10 mouse cellular contexts compared by ENCODE assay signal in genomic region chr11:118220561-118221262, GRCm38 (mm10). TPM values are rescaled to one million over a fixed set of nuclear protein-coding genes. Genes with fewer than 3 reads are reported as not detected.
DNase-seq lines count a peak whose midpoint lies in the region; ATAC-seq lines count a peak whose summit lies in the region.
"Had no signal": no experiment of that assay in that cellular context is flagged by ENCODE, and none has a peak within 500 bp of the region (broad histone marks: within the 10 kb centered on the region; RNA-seq: fewer than 3 reads in every experiment).

No protein-coding gene starts in this region.

- no peak overlapping the region for H3K4me3 ChIP-seq in heart, embryonic 11.5 days (ENCODE audit: low read depth, low read length)
- H3K4me3 ChIP-seq: embryonic facial prominence, embryonic 15.5 days; limb, embryonic 13.5 days had no signal

- no peaks in the 10 kb centered on the region for H3K27me3 ChIP-seq in heart, embryonic 11.5 days (ENCODE audit: control insufficient read depth, insufficient read depth, low read length)
- H3K27me3 ChIP-seq: embryonic facial prominence, embryonic 15.5 days; limb, embryonic 13.5 days had no signal

- H3K27ac ChIP-seq in heart, embryonic 11.5 days (ENCODE audit: low read depth, low read length): no peak overlapping the region
- H3K27ac ChIP-seq: embryonic facial prominence, embryonic 15.5 days; limb, embryonic 13.5 days had no signal

- H3K9ac ChIP-seq in heart, embryonic 11.5 days (ENCODE audit: low read depth, low read length): no peak overlapping the region
- H3K9ac ChIP-seq: embryonic facial prominence, embryonic 15.5 days; limb, embryonic 13.5 days had no signal

- H3K9me3 ChIP-seq in heart, embryonic 11.5 days (replicated peaks; ENCODE audit: control insufficient read depth, low read length): no peaks in the 10 kb centered on the region
- H3K9me3 ChIP-seq: embryonic facial prominence, embryonic 15.5 days; limb, embryonic 13.5 days had no signal

- peak; percentile 63 to 83 for DNase-seq in heart, adult 18-20 months
- DNase-seq in urinary bladder, postnatal 14 days (ENCODE audit: low spot score): peak; percentile 67
- DNase-seq in urinary bladder, postnatal 10 days (ENCODE audit: low spot score): no peak
- DNase-seq in c-Kit-positive CD71-positive TER-119-positive erythroid progenitor cells, embryonic 14.5 days (ENCODE audit: low spot score): peak; percentile 45
- peak; percentile 91 for DNase-seq in induced T-regulatory cell, adult 2 months (ENCODE audit: low read depth)
- DNase-seq in lung, postnatal 36 days: peak; percentile 87
- no peak for DNase-seq in urinary bladder, postnatal 36 days (ENCODE audit: low spot score in 2 of 2)

- WGBS in heart, embryonic 11.5 days (ENCODE audit: insufficient replicate concordance): 25% methylated on average over 7 of the region's 7 CpGs

- H3K4me1 ChIP-seq in heart, embryonic 11.5 days (ENCODE audit: control insufficient read depth, insufficient read depth, low read length): peaks cover 14% of the 10 kb centered on the region

- H3K4me2 ChIP-seq in heart, embryonic 11.5 days: no peak overlapping the region
- H3K4me2 ChIP-seq: embryonic facial prominence, embryonic 15.5 days; limb, embryonic 13.5 days had no signal

- H3K36me3 ChIP-seq in heart, embryonic 11.5 days (ENCODE audit: control insufficient read depth, insufficient read depth, low read length): no peaks in the 10 kb centered on the region
- H3K36me3 ChIP-seq: embryonic facial prominence, embryonic 15.5 days; limb, embryonic 13.5 days had no signal

- ATAC-seq in heart, embryonic 11.5 days (replicated peaks; ENCODE audit: insufficient number of reproducible peaks, low FRiP score, low TSS enrichment): no peak

RNA-seq across cellular contexts. Expression of gene Cyth1, which starts 27.7 kb away (rescaled TPM):
- 10 to 100 TPM; 54.1 to 63.2 TPM for total RNA-seq in heart, adult 18-20 months (2021)
- 10.6 and 12.7 TPM in 2 replicates for polyA plus RNA-seq in heart, embryonic 11.5 days (2014; fragmentation: Nextera tagmentation; extraction: Ambion mirVana)

Comparison
In these comparisons a context has a peak if more than half of its experiments do, and no peak if none do; other contexts are left out.
1. DNase-seq: peak in heart, adult 18-20 months (2 of 2), urinary bladder, postnatal 14 days (single experiment), c-Kit-positive CD71-positive TER-119-positive erythroid progenitor cells, embryonic 14.5 days (single experiment), induced T-regulatory cell, adult 2 months (single experiment) and lung, postnatal 36 days (single experiment); none in urinary bladder, postnatal 10 days (single experiment) and urinary bladder, postnatal 36 days (0 of 2).